Mouse (Mus musculus) G1E (cell line): Measurements from ENCODE around the gene N4bp1.

Source experiments
- CTCF ChIP-seq: IDR thresholded peaks from 2 replicates; pipeline ENCODE4 v1.5.1; 2012; ENCODE audit warnings: low read depth, low read length, inconsistent platforms, mixed read lengths
- GATA1 ChIP-seq: IDR thresholded peaks from 2 replicates; pipeline ENCODE4 v1.6.1; 2012; ENCODE audit warnings: borderline replicate concordance, low read length, inconsistent platforms, mixed read lengths
- GATA2 ChIP-seq: IDR thresholded peaks from 2 replicates; pipeline ENCODE4 v1.6.1; 2012; ENCODE audit warnings: low read depth, low read length, inconsistent platforms, borderline replicate concordance
- TAL1 ChIP-seq: conservative IDR thresholded peaks from 2 replicates; pipeline ENCODE4 v1.6.1; 2012; ENCODE audit warnings: low read depth, low read length, inconsistent platforms, mixed read lengths

- TF ChIP-seq CTCF: no peak
- TF ChIP-seq TAL1: no peak
- TF ChIP-seq GATA1: no peak
- TF ChIP-seq GATA2: no peak
Observed at GRCm38 (mm10) chr8:86781094-86781493, 104.0 kb downstream of the N4bp1 start.
